Mouse (Mus musculus) ES-Bruce4 (cell line): Measurements from ENCODE around the gene Cdkl4. TPM values are rescaled to one million over a fixed set of nuclear protein-coding genes. Genes with fewer than 3 reads are reported as not detected.

Source experiments
- H3K27ac ChIP-seq: 2 replicates; pipeline ENCODE4 v1.5.1; 2012; ENCODE audit warnings: low read length, inconsistent platforms; ENCODE audit not compliant: insufficient read depth
- H3K27me3 ChIP-seq: 2 replicates; pipeline ENCODE4 v1.6.1; 2012; ENCODE audit warnings: mild to moderate bottlenecking, low read length, inconsistent platforms; ENCODE audit not compliant: control insufficient read depth, poor library complexity, insufficient read depth, severe bottlenecking
- H3K36me3 ChIP-seq: 2 replicates; pipeline ENCODE4 v1.6.1; 2012; ENCODE audit warnings: inconsistent platforms, mild to moderate bottlenecking, low read length, moderate library complexity; ENCODE audit not compliant: control insufficient read depth, poor library complexity, insufficient read depth, severe bottlenecking
- H3K4me1 ChIP-seq: one replicate; pipeline ENCODE4 v1.8.1; 2011; ENCODE audit warnings: low read length; ENCODE audit not compliant: control insufficient read depth, insufficient read depth
- H3K4me3 ChIP-seq: 2 replicates; pipeline ENCODE4 v1.5.1; 2011; ENCODE audit warnings: low read depth, mild to moderate bottlenecking, low read length
- H3K9ac ChIP-seq: 2 replicates; pipeline ENCODE4 v1.6.1; 2012; ENCODE audit warnings: low read depth, mild to moderate bottlenecking, inconsistent platforms; ENCODE audit not compliant: poor library complexity, severe bottlenecking
- H3K9me3 ChIP-seq: replicated peaks from 2 replicates; pipeline ENCODE4 v1.6.1; 2012; ENCODE audit warnings: mild to moderate bottlenecking, low read length, inconsistent platforms; ENCODE audit not compliant: control insufficient read depth, poor library complexity, insufficient read depth, severe bottlenecking
- CTCF ChIP-seq: IDR thresholded peaks from one replicate; pipeline ENCODE4 v1.8.1; 2011; ENCODE audit warnings: low read depth, low read length
- EP300 ChIP-seq: IDR thresholded peaks from 2 replicates; pipeline ENCODE4 v1.6.1; 2011; ENCODE audit warnings: low read depth, low read length; ENCODE audit not compliant: insufficient read depth
- POLR2A ChIP-seq: IDR thresholded peaks from one replicate; pipeline ENCODE4 v1.8.1; 2011; ENCODE audit warnings: low read length; ENCODE audit not compliant: insufficient read depth
- polyA plus RNA-seq: library from polyadenylated mRNA; stranded (reverse); fragments of >200 nt; gene quantifications from 2 replicates; pipeline ENCODE4 v1.2.4, GENCODE M21; 2011; ENCODE audit warnings: low read depth; ENCODE audit not compliant: missing spikeins, insufficient read depth, insufficient read length

The Cdkl4 gene
- polyA plus RNA-seq, 1 experiment = 0.78 TPM

DNA sequence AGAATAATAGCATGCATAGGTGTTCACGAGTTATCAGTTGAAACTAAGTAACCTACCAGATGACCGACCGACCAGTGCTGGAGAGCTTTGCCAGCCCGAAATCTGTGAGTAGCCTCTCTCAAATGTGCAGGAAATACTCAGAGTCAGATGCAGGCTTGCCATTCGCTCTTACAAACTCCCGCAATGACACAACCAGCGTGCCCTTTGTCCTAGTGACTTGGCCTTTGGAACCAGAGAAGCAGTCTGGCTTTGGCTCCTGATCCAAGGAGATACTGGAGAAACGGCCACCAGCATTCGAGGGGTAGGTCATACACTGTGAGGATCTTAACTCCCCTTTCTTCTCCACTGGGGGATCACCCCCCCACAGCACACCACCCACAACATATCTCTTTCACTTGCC, 61.7 kb downstream of the Cdkl4 start:
- no peaks in the 10 kb centered on the region for H3K9me3 ChIP-seq

DNA sequence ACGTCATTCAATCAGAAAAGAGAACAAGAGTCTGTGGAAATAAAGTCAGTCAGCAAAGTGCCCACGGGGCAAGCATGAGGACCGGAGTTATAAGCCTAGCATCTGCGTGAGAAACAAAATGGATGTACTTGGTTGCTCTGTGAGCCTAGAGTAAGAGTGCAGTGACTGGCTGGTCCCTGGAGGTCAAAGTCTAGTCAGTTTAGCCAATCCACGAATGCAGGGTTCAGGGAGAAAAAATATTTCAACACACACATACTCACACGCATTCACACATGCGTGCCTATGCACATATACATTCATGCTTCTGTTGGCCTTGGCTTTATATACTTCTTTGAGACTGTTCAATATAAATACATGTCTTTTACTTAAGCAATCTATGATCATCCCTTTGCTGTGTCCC, 62.1 kb downstream of the Cdkl4 start:
- H3K36me3 ChIP-seq = no peaks in the 10 kb centered on the region
- H3K27ac ChIP-seq = no peak overlapping the region
- no peak overlapping the region for H3K9ac ChIP-seq

More for the DNA sequence above, 61.7 kb downstream of the Cdkl4 start:
- no peak for TF ChIP-seq CTCF
- TF ChIP-seq POLR2A = no peak
- no peak for TF ChIP-seq EP300
- no peak overlapping the region for H3K4me3 ChIP-seq
- no peak overlapping the region for H3K27ac ChIP-seq
- no peaks in the 10 kb centered on the region for H3K36me3 ChIP-seq
- no peaks in the 10 kb centered on the region for H3K4me1 ChIP-seq
- H3K9ac ChIP-seq = no peak overlapping the region
- no peaks in the 10 kb centered on the region for H3K27me3 ChIP-seq

DNA sequence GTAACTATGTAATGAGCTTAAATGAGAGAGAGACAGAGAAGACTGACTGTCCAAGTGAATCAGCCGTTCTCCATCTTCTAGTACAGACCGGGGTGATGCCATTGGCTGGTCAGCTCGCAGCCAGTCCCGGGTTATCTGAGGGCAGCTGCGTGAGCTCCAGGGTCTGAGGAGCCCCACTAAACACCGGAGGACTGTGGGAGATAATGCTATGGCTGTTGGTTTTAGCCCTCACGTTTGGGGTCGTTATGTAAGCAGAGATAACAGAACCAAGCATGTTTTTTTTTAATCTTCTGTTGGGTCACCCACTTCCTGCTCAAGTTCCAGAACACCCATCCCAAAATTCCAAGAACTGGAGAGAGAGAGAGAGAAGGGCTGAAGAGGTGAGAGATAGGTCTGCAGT, 63.8 kb downstream of the Cdkl4 start:
- H3K27ac ChIP-seq = no peak overlapping the region
- no peaks in the 10 kb centered on the region for H3K27me3 ChIP-seq
- no peaks in the 10 kb centered on the region for H3K9me3 ChIP-seq
- no peak overlapping the region for H3K9ac ChIP-seq
- H3K36me3 ChIP-seq = no peaks in the 10 kb centered on the region
- no peak for TF ChIP-seq CTCF
- TF ChIP-seq POLR2A = no peak
- TF ChIP-seq EP300 = no peak
- no peak overlapping the region for H3K4me3 ChIP-seq
- no peaks in the 10 kb centered on the region for H3K4me1 ChIP-seq

More for the DNA sequence above, 62.1 kb downstream of the Cdkl4 start:
- Histone ChIP-seq H3K4me3 (no peak overlapping the region), H3K4me1 (no peaks in the 10 kb centered on the region), H3K27me3 (no peaks in the 10 kb centered on the region), H3K9me3 (no peaks in the 10 kb centered on the region)
- TF ChIP-seq POLR2A (no peak), EP300 (no peak), CTCF (no peak)

DNA sequence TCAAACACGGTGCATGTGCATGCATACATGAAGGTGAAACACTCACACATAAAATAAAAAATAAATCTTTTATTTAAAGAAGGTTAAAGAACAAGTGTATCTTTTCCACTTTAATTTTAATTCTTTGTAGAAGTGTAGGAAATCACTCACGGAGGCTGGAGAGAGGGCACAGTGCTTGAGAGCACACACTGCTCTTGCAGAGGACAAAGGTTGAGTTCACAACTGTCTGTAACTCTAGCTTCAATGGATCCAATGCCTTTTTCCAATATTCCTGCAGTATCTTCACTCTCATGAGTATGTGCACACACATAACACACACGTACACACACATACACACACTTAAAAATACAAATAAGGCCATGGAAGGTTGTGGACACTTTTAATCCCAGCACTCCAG, 67.2 kb downstream of the Cdkl4 start:
- Histone ChIP-seq H3K27ac (no peak overlapping the region), H3K9me3 (no peaks in the 10 kb centered on the region), H3K36me3 (no peaks in the 10 kb centered on the region), H3K4me1 (no peaks in the 10 kb centered on the region), H3K9ac (no peak overlapping the region), H3K27me3 (no peaks in the 10 kb centered on the region), H3K4me3 (no peak overlapping the region)
- TF ChIP-seq CTCF (no peak), POLR2A (no peak), EP300 (no peak)

DNA sequence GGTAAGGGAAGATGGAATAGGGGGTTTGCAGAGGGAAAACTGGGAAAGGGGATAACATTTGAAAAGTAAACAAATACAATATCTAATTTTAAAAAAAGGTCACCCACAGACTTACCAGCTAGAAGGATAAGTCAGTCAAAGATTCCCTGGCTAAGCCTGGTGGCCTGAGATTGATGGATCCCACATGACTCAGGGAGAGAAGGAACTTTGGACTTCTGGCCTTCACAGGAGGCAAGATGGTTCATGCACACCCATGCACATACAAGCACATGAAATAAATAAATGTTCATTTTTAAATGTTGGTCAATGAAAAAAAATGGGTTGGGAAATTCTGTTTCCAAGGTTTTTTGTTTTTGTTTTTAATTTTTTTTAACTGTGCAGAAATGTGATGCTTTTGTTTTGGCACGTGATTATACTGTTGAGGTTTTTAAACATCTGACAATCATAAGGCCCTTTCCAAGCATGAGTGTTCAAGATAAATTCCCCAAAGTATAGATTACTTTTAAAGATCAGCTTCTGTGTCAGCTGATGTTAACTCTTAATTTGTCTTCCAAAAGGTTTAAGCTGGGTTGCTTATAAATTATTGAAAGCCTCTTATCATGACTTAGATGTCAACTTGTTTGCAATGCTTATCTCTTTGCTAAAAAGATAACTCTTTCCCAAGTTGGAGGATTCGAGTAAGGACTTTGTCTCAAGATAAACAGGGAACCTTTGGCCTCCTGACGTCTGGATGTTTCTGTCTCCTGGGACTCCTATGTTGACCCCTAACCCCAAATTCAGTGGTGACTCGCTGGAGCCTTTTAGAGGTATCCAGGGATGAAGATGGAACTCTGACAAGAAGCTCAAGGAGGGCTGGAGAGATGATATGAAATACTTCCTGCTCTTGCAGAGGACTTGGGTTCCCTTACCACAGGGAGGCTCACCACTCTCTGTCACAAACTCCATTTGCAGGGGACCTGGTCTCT, 67.8 kb downstream of the Cdkl4 start:
- Histone ChIP-seq H3K4me3 (no peak overlapping the region), H3K4me1 (no peaks in the 10 kb centered on the region), H3K27ac (no peak overlapping the region), H3K27me3 (no peaks in the 10 kb centered on the region), H3K9ac (no peak overlapping the region), H3K36me3 (no peaks in the 10 kb centered on the region), H3K9me3 (no peaks in the 10 kb centered on the region)
- TF ChIP-seq CTCF (no peak), POLR2A (no peak), EP300 (no peak)

DNA sequence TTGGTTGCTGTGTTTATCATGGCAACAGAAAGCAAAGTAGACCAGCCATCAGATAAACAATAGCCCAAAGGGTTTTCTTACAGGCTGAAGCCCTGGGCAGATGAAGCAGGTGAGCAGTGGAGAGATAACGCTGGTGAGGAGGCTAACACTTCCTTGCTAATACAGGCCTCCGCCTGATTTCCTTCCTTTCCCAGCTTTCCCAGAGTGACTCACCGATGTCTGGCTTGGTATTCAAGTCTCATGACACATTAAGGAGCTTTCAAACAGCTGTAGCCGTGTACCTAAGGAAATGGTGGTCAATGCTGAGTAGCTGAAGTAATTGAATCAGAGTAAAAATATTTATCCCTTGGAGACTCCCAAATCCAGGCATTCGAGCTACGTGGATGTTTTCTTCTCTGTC, 71.8 kb downstream of the Cdkl4 start:
- no peak for TF ChIP-seq CTCF
- TF ChIP-seq EP300 = no peak
- no peak for TF ChIP-seq POLR2A
- Histone ChIP-seq H3K4me3 (no peak overlapping the region), H3K27me3 (no peaks in the 10 kb centered on the region), H3K9me3 (no peaks in the 10 kb centered on the region), H3K4me1 (no peaks in the 10 kb centered on the region), H3K27ac (no peak overlapping the region), H3K36me3 (no peaks in the 10 kb centered on the region), H3K9ac (no peak overlapping the region)
